Mouse (Mus musculus) spleen, adult 2 months (tissue): Measurements from ENCODE around the gene Flywch2.

Experiments
- CTCF ChIP-seq: fragments of 200-500 bp; IDR thresholded peaks from 2 replicates; pipeline ENCODE4 v1.5.1; 2011; ENCODE audit warnings: mild to moderate bottlenecking, inconsistent platforms; ENCODE audit not compliant: insufficient read depth, insufficient read length, insufficient replicate concordance; ENCODE audit errors: extremely low read depth
- POLR2A ChIP-seq: fragments of 200-500 bp; IDR thresholded peaks from 2 replicates; pipeline ENCODE4 v1.6.1; 2011; ENCODE audit warnings: low read depth, low read length, inconsistent platforms

DNA sequence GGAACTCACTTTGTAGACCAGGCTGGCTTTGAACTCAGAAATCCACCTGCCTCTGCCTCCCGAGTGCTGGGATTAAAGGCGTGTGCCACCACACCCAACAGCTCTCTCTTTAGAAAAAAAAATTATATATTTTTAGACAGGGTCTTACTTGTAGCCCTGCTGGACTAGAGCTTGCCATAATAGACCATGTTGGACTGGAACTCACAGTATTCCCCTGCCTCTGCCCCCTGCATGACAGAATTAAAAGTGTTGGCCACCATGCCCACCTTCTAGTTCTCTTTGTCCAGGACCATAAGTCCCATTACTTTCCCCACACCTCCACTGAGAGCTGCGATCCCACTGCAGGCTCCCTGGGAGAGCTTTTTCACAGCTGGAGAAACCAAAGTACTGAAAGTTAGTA lies 38.4 kb downstream of the Flywch2 start:
- TF ChIP-seq CTCF (no peak), POLR2A (no peak)
